8 mouse cellular contexts compared by ENCODE assay signal in genomic region chr13:21279559-21279958, GRCm38 (mm10). TPM values are rescaled to one million over a fixed set of nuclear protein-coding genes. Genes with fewer than 3 reads are reported as not detected.
A peak's percentile ranks its signal among the peaks of the same experiment; 100 is the strongest.
DNase-seq lines count a peak whose midpoint lies in the region; ATAC-seq lines count a peak whose summit lies in the region.

No protein-coding gene starts in this region.

- ATAC-seq in inflammation-experienced regulatory T-cells, adult 6 months = peak; percentile 71
- peak; percentile 76 for ATAC-seq in megakaryocyte progenitor cell, adult 5-6 weeks (replicated peaks; ENCODE audit: poor library complexity)

- DNase-seq in adrenal gland, adult 18-20 months (ENCODE audit: low spot score in 2 of 2) = peak; percentile 78 to 96
- DNase-seq in embryo, embryonic 10 days (ENCODE audit: low spot score) = peak; percentile 93
- DNase-seq in gastrocnemius, postnatal 14 days = peak; percentile 52
- DNase-seq in left cerebral cortex, adult 9 months (ENCODE audit: low spot score in 2 of 2) = peak; percentile 56 to 93
- DNase-seq in right cerebral cortex, postnatal 10 days (ENCODE audit: low spot score in 2 of 2) = peak; percentile 86 to 88
- peak; percentile 75 to 78 for DNase-seq in urinary bladder, postnatal 36 days (ENCODE audit: low spot score in 2 of 2)

- intact Hi-C loops in gastrocnemius, postnatal 14 days (cut with DNase I; ENCODE audit: low total_unique reads) = no loop called here

RNA-seq across cellular contexts. Expression of gene Gpx5, which starts 13.0 kb away (rescaled TPM):
- not detected for total RNA-seq in adrenal gland, adult 18-20 months (2021)
- not detected for total RNA-seq in gastrocnemius, postnatal 14 days (2021)
- not detected for polyA plus RNA-seq in inflammation-experienced regulatory T-cells, adult 6 months (2017; shearing (Covaris generic))
- not detected in 2 replicates for total RNA-seq in megakaryocyte progenitor cell, adult 5-6 weeks (2015)
- total RNA-seq in megakaryocyte progenitor cell, adult 5-6 weeks (2017) = not detected in 2 replicates

RNA-seq across cellular contexts. Expression of gene Gpx6, which starts 32.4 kb away (rescaled TPM):
- total RNA-seq in adrenal gland, adult 18-20 months (2021) = not detected
- not detected for total RNA-seq in gastrocnemius, postnatal 14 days (2021)
- polyA plus RNA-seq in inflammation-experienced regulatory T-cells, adult 6 months (2017; shearing (Covaris generic)) = not detected
- total RNA-seq in megakaryocyte progenitor cell, adult 5-6 weeks (2015) = not detected in 2 replicates
- not detected in 2 replicates for total RNA-seq in megakaryocyte progenitor cell, adult 5-6 weeks (2017)

Comparison
In these comparisons a context has a peak if more than half of its experiments do, and no peak if none do; other contexts are left out.
1. Peak in every context shown above with its lines: DNase-seq and ATAC-seq.